Mouse (Mus musculus) hindbrain, embryonic 14.5 days (tissue): ENCODE measurements around the gene Ggt6. TPM values are rescaled to one million over a fixed set of nuclear protein-coding genes. Genes with fewer than 3 reads are reported as not detected.

Source experiments
- ATAC-seq: fragments of 200-750 bp; cut with Nextera tagmentation; 2 replicates; pipeline ENCODE4 v1.8.0; 2017; ENCODE audit warnings: moderate number of reproducible peaks, mild to moderate bottlenecking, moderate TSS enrichment, moderate library complexity; ENCODE audit not compliant: low FRiP score
- DNase-seq: peaks from one replicate; pipeline ENCODE4 v3.0.0-alpha.2; 2015; ENCODE audit warnings: low spot score
- H3K27ac ChIP-seq: fragments of 300-500 bp; sonication (generic); 2 replicates; pipeline ENCODE4 v1.5.1; 2014; ENCODE audit warnings: mild to moderate bottlenecking, moderate library complexity
- H3K27me3 ChIP-seq: fragments of 300-500 bp; sonication (generic); 2 replicates; pipeline ENCODE4 v1.6.1; 2014; ENCODE audit warnings: mild to moderate bottlenecking, low read length, mixed read lengths; ENCODE audit not compliant: control insufficient read depth, insufficient read depth
- H3K36me3 ChIP-seq: fragments of 300-500 bp; sonication (generic); replicated peaks from 2 replicates; pipeline ENCODE4 v1.6.1; 2014; ENCODE audit not compliant: control insufficient read depth, insufficient read depth
- H3K4me1 ChIP-seq: fragments of 300-500 bp; sonication (generic); replicated peaks from 2 replicates; pipeline ENCODE4 v1.6.1; 2014; ENCODE audit warnings: antibody characterized with exemption, low read length, mixed read lengths; ENCODE audit not compliant: control insufficient read depth, insufficient read depth
- H3K4me2 ChIP-seq: fragments of 300-500 bp; sonication (generic); replicated peaks from 2 replicates; pipeline ENCODE4 v1.6.1; 2014; ENCODE audit warnings: mild to moderate bottlenecking, moderate library complexity
- H3K4me3 ChIP-seq: fragments of 300-500 bp; sonication (generic); replicated peaks from 2 replicates; pipeline ENCODE4 v1.5.1; 2014; ENCODE audit warnings: mild to moderate bottlenecking, low read length
- H3K9ac ChIP-seq: fragments of 300-500 bp; sonication (generic); 2 replicates; pipeline ENCODE4 v1.6.1; 2014
- H3K9me3 ChIP-seq: fragments of 300-500 bp; sonication (generic); 2 replicates; pipeline ENCODE4 v1.6.1; 2016; ENCODE audit warnings: low read length; ENCODE audit not compliant: control insufficient read depth
- WGBS: fragments of 180-500 bp; shearing (Covaris S2); extraction: QIAGEN DNeasy Blood & Tissue Kit; methylation state at CpG from one replicate; pipeline ENCODE4 v1.1.7; 2014; 5-methylcytosine and 5-hydroxymethylcytosine counted together
- microRNA-seq: library from miRNA; unstranded; fragments of <30 nt; microRNA quantifications from one replicate; pipeline ENCODE4, GENCODE M21; 2016
- polyA plus RNA-seq: library from polyadenylated mRNA; unstranded; fragments of >200 nt; fragmentation: Nextera tagmentation; extraction: Ambion mirVana; gene quantifications from 2 replicates; pipeline ENCODE4 v1.2.1, GENCODE M21; 2014

Gene Ggt6
- polyA plus RNA-seq, 1 experiment from 2014 or later = 0.11 TPM

DNA sequence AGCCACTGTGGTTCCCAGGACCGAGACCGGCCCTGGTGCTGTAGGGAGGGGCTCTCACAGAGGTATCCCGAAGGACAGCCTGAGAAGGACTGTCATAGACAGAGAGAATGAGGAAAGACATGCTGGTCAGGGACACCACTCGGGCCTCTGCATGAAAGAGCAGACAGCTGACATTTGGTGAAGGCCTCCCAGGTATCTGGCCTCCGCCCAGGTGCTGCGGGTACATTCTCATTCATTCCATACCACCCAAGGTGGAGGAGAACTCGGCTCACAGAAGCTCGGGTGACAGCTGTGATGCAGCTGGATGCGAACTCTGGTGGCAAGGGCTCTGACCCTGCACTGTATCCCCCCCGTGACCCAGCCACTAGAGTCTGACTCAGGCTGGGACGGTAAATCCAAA lies 50.6 kb downstream of the Ggt6 start:
- ATAC-seq (no peak), DNase-seq (no peak)
- Histone ChIP-seq H3K27me3 (no peaks in the 10 kb centered on the region), H3K27ac (no peak overlapping the region), H3K4me3 (no peak overlapping the region), H3K4me1 (peaks cover 25% of the 10 kb centered on the region), H3K9ac (no peak overlapping the region), H3K36me3 (no peaks in the 10 kb centered on the region), H3K4me2 (no peak overlapping the region), H3K9me3 (no peaks in the 10 kb centered on the region)
- 70% methylated on average over 11 of the region's 11 CpGs for whole genome bisulfite sequencing

DNA sequence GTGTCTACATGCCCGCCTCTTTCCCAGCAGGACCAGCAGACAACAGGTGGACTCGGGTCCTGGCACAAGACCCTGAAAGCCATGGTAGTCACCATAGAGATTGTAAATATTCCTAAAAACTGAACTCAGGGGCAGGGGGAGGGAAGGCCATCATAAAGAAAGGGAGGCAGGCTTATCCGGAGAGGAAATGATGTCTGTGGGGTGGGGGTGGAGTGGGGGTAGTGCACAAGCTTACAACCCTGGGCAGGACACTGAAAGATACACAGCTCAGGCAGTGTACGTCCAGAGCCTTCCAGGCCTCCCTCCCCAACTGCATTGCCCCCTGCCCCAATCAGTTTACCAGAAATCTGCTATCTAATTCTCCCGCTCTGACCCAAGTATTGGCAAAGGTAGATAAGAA lies 51.8 kb downstream of the Ggt6 start:
- no peak overlapping the region for H3K27ac ChIP-seq

GRCm38 (mm10) chr11:72487739-72488138 lies 52.4 kb downstream of the Ggt6 start:
- peaks cover 25% of the 10 kb centered on the region for H3K4me1 ChIP-seq
- 90% methylated on average over 2 of the region's 2 CpGs for WGBS

More for the DNA sequence above, 51.8 kb downstream of the Ggt6 start:
- Histone ChIP-seq H3K27me3 (no peaks in the 10 kb centered on the region), H3K9me3 (no peaks in the 10 kb centered on the region), H3K4me2 (peak overlapping the region; percentile 75), H3K36me3 (no peaks in the 10 kb centered on the region), H3K4me1 (peaks cover 25% of the 10 kb centered on the region), H3K4me3 (peak overlapping the region; percentile 81; the same call in 1 of the 2 replicates), H3K9ac (peak overlapping the region; percentile 96; the same call in 1 of the 2 replicates)
- no peak for ATAC-seq
- WGBS = 70% methylated on average over 5 of the region's 5 CpGs
- no peak for DNase-seq

More at GRCm38 (mm10) chr11:72487739-72488138, 52.4 kb downstream of the Ggt6 start:
- Histone ChIP-seq H3K27me3 (no peaks in the 10 kb centered on the region), H3K9ac (peak overlapping the region; percentile 96), H3K27ac (peak overlapping the region; percentile 94), H3K9me3 (no peaks in the 10 kb centered on the region), H3K4me2 (peak overlapping the region; percentile 75), H3K36me3 (no peaks in the 10 kb centered on the region), H3K4me3 (peak overlapping the region; percentile 81)
- ATAC-seq (no peak), DNase-seq (no peak)

Small RNAs within 50 kb of the gene (microRNA-seq; reads per million reads assigned to microRNA genes)
- gene Mir6338 = not detected

Other genes starting within 250 kb of the Ggt6 start
- gene Gm43951, start 228.7 kb upstream of the Ggt6 start, polyA plus RNA-seq = 0.25 and 0.40 TPM in 2 replicates
- 14.3 and 17.1 TPM in 2 replicates for gene 4933427D14Rik, start 228.1 kb upstream of the Ggt6 start, polyA plus RNA-seq
- 141 and 151 TPM in 2 replicates for gene Txndc17, start 228.0 kb upstream of the Ggt6 start, polyA plus RNA-seq
- gene Med31, start 219.9 kb upstream of the Ggt6 start, polyA plus RNA-seq = 50.8 and 52.8 TPM in 2 replicates
- 2.0 and 2.8 TPM in 2 replicates for gene Slc13a5, start 168.3 kb upstream of the Ggt6 start, polyA plus RNA-seq
- gene Xaf1, start 133.9 kb upstream of the Ggt6 start, polyA plus RNA-seq = 1.1 and 3.3 TPM in 2 replicates
- gene Fbxo39, start 121.1 kb upstream of the Ggt6 start, polyA plus RNA-seq = not detected in 2 replicates
- 9.9 and 10.1 TPM in 2 replicates for gene Tekt1, start 73.1 kb upstream of the Ggt6 start, polyA plus RNA-seq
- 4.6 and 4.8 TPM in 2 replicates for gene Smtnl2, start 23.8 kb upstream of the Ggt6 start, polyA plus RNA-seq
- gene Mybbp1a, start 5.8 kb downstream of the Ggt6 start, polyA plus RNA-seq = 54.1 and 63.3 TPM in 2 replicates
- gene Spns2, start 54.4 kb downstream of the Ggt6 start, polyA plus RNA-seq = 11.9 and 12.4 TPM in 2 replicates
- 0.11 and 0.23 TPM in 2 replicates for gene Spns3, start 115.0 kb downstream of the Ggt6 start, polyA plus RNA-seq
- 92.9 and 102 TPM in 2 replicates for gene Ube2g1, start 171.8 kb downstream of the Ggt6 start, polyA plus RNA-seq